Mouse (Mus musculus): Measurements from ENCODE around the gene Sema4g.

DNA sequence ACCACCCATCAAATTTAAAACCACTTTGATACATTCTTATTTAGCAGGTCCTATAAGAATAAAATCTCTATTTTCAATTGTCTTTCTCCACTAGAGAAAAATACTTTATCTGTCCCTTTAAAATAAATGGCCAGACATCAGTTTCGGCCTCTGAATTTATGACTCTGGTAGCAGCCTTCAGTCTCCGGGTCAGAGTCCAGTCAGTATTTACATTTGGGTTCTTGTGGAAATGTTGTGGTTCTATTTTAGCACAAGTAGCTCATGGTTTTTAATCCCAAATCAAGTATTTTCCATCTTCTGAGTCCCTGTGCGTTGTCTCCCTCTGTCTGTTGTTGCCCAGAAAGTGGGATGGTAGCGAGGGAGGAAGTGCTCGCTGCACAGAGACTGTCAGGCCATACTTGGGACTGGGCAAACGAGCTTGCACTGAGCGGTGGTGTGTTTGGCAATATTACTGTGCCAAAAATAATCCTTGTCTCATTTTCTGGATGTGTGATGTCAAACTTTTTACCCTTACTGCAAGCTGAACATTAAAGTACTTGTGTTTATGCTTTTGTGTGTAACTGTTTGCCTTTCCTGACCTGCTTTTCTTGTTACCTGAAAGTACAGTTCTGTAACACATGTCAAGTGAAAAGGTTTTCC is 6.3 kb upstream of the Sema4g start:
- TF ChIP-seq POLR2A (IDR thresholded peaks at IDR 0.05; ENCODE audit: insufficient read depth, low read depth, low read length) (no peak), CTCF (IDR thresholded peaks at IDR 0.05; ENCODE audit: insufficient read depth, low read depth, low read length) (no peak)
